Mouse (Mus musculus) T-helper 1 cell (primary cell): ENCODE results near the gene Tcte1.

Experiments
- in situ Hi-C: fragments of 300-600 bp; cut with MboI, MseI; formaldehyde crosslinking; loops from one replicate; pipeline ENCODE4 v1.15.1; 2025; ENCODE audit warnings: high pct_unique_total_duplicates

The Tcte1 gene

DNA sequence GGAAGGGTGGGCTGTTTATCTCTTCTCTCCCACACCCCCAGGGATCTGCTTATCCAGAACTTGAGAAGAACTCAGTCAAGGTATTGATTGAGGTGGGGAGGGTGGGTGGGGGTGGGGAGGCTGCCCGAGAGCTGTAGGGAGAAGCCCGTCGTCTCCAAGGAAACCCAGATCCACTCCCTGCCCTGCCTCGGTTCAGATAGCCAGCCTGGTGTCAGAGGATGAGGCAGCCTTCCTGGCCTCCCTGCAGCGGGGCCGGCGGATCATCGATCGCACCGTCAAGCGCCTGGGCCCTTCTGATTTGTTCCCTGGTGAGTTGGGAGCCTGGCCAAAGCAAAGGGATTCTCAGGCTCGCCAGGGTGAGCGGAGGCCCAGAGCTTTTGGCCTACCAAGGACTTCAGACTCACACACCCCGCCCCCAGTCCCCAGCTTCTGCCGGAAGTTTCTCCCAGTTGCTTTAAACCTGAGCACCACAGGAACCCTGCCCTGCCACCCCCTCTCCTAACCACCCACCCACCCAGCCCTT, 8.0 kb upstream of the Tcte1 start:
- in situ Hi-C loops = no loop called here

DNA sequence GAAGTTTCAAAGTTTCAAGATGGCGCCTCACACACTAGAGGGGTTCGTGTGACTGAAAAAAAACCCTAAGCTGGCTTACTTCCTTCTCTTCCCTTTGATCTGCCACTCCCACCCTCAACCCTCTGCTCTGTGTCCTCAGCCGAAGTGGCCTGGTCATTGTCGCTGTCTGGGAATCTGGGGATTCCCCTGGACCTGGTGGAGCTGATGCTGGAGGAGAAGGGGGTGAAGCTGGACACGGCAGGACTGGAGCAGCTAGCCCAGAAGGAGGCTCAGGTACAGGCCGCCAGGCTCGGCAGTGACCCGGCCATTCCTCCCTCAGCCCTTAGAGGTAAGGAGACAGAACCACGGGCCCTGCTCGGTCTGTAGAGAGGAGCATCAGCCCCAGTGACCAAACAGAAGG, 7.4 kb upstream of the Tcte1 start:
- in situ Hi-C loops = no loop called here

DNA sequence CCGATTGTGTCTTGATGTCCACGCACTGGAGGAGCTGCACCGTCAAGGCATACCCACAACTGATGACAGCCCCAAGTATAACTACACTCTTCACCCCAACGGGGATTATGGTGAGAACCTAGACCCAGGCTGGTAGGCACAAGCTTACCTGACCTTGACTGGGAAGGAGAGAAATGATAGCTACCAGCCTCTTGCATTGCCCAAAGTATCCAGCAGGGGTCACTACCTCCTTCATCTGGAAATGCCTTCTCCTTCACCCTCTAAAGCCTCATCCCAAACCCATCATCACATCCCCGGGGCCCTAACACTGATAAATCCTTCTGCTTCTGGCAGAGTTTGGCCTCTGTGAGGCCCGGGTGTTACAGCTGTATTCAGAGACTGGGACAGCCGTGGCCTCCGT, 6.7 kb upstream of the Tcte1 start:
- in situ Hi-C loops = no loop called here

DNA sequence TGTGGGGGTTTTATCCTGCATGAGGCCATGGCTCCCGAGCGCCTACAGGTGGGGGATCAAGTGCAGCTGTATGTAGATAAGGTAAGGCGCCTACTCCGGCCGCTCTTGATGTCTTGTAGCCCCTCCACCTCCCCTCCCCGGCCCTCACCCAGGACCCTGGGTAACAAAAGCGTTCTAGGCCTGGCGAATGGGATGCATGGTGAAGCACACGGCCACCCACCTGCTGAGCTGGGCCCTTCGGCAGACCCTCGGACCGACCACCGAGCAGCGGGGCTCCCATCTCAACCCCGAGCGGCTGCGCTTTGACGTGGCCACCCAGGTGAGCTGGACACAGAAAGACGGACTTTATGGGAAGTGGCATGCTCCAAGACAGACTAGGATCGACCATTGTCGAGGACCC, 6.1 kb upstream of the Tcte1 start:
- in situ Hi-C loops = no loop called here

GRCm38 (mm10) chr17:45517549-45518215, 5.6 kb upstream of the Tcte1 start:
- in situ Hi-C loops = no loop called here

GRCm38 (mm10) chr17:45518766-45519475, 4.3 kb upstream of the Tcte1 start:
- in situ Hi-C loops = no loop called here

DNA sequence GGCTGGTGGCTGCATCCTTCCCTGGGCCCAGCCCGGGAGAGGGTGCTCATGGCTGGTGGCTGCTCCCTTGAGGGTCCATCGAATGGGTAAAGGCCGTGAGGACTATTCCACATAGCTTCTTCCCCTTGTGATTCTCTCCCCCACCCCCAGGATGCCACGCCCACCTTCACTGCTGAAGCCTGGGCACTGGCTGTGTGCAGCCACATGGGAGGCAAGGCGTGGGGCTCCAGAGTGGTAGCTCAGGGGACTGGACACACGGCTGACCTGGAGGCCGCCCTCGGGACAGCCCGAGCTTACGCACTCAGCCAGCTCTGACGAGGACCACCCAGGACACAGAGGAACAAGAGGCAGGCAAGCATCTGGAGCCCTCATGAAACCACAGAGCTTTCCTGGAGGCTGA, 3.1 kb upstream of the Tcte1 start:
- in situ Hi-C loops = no loop called here

- in situ Hi-C loops = no loop called here
These were observed 1.7 kb downstream of the Tcte1 start for GRCm38 (mm10) chr17:45524961-45525360.

- in situ Hi-C loops = no loop called here
These were observed 3.3 kb downstream of the Tcte1 start for GRCm38 (mm10) chr17:45526571-45526970.

DNA sequence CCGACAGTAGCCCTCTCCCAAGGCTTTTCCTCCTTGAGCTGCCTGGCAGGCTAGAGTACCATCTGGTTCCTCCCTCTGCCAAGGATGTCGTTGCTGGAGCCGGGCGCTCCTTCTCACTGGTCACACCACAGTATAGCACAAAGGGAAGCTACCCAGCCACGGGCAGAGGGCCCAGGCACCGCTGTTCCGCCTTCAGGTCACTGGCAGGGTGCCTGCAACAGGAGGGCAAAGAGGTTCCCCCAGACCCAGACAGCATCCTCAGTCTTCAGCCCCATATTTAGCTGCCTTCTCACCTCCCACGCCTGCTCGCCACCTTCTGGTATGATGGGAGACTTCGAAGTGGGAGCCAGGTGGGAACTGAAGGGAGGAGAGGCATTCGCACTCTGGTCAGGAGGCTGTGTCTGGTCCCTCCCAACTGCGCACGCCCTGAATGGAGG, 7.1 kb downstream of the Tcte1 start:
- in situ Hi-C loops = no loop called here

DNA sequence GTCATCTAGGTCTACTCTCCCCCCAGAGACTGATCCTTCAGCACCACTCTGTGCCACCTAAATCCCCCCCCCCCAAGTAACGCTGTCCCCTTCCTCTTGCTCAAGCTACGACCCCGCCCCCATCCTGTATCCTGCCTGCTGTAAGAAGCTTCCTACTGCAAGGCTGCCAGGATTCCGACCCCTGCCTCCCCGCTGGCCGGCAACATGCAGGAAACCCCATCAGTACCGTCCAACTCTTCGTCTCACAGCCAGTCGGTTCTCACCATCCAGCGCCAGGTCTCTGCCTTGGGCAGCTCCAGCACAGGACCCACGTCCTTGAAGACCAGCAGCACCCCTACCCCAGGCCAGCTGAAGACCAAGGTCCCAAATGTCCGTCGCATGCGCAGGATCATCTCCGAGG, 9.7 kb downstream of the Tcte1 start:
- in situ Hi-C loops = no loop called here

DNA sequence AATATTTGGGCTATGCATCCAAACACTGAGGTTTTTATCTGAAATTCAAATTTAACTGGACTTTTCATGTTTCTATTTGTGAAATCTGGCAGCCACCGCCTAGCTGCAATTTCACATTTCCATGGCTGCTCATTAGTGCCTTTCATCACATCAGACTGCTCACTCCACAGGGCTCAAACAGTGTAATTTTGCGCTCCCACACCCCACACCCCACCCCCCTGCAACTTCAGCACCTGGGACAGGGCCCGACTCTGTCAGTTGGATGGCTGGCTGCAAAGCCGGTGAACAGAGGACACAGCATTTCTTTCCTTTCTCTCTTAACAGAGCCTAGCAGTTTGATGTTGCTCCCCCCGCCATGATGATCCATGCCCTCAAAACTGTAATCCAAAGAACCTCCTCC, 13.0 kb downstream of the Tcte1 start:
- in situ Hi-C loops = no loop called here

GRCm38 (mm10) chr17:45538394-45538793, 15.2 kb downstream of the Tcte1 start:
- in situ Hi-C loops = no loop called here

DNA sequence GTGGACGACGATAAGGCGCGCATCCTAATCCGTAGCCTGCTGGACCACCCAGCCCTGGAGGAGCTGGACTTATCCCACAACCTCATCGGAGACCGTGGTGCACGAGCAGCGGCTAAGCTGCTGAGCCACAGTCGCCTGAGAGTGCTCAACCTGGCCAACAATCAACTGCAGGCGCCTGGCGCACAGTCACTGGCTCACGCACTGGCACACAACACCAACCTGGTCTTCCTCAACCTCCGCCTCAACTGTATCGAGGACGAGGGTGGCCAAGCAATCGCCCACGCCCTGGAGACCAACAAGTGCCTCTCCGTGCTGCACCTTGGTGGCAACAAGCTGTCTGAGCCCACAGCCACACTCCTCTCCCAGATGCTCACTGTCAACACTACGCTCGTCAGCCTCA, 16.4 kb downstream of the Tcte1 start:
- in situ Hi-C loops = no loop called here

DNA sequence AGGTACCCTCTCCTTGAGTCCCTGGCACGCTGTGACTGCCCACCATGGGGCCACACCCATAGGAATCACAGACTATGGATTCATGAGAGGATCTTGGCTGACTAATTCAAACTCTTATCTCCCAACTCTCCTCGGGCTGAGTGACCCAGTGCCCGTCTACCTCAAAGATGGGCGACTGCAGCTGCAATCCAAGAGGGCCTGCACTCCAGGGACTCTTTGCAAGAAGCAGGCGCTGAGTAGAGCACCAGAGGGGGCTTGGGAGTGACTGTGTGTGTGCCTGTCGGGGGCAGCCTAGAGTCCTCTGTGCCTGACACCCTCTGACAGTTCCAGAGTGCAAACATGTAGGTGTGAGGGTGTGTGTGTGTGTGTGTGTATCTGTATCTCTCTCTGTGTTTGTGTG, 18.9 kb downstream of the Tcte1 start:
- in situ Hi-C loops = no loop called here

GRCm38 (mm10) chr17:45542705-45543104, 19.5 kb downstream of the Tcte1 start:
- in situ Hi-C loops = no loop called here

GRCm38 (mm10) chr17:45543115-45543514, 19.9 kb downstream of the Tcte1 start:
- in situ Hi-C loops = no loop called here

GRCm38 (mm10) chr17:45544001-45544872, 21.0 kb downstream of the Tcte1 start:
- in situ Hi-C loops = no loop called here

DNA sequence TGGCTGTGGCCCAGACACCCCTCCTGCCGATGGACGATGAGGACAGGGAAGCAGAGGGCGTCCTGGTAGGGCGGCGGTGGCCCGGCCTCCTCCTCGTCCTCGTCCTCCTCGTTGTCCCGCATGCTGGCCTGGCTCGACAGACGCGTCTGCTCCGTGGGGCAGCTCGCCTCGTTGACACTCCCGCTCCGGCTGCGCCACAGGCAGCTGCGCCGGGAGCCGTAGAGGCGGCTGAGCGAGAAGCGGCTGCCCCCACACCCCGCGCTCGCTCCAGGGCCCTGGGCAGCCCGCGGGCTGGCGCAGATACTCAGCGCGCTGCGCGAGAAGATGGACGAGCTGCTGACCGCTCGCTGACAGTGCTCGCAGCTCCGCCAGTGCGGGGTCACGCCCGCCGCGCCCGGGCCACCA, 21.6 kb downstream of the Tcte1 start:
- in situ Hi-C loops = no loop called here

GRCm38 (mm10) chr17:45545278-45545961, 22.2 kb downstream of the Tcte1 start:
- in situ Hi-C loops = no loop called here

DNA sequence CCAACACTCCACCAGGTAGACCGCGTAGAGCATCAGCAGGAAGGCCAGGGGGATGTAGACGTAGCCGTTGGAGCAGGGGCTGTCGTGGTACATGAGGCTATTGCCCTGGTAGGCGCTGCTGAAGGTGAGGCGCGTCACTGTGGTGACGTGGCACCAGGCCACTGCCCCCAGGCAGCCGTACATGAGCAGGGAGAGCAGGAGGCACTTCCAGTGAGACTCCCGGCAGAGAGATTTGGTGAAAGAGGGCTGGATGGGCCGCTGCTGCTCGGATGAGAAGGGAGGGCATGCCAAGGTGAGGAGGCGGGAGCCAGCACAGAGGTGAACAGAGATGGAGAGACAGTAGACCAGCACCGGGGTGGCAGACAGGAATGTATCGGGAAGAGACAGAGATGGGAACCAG, 23.7 kb downstream of the Tcte1 start:
- in situ Hi-C loops = no loop called here
